Mouse (Mus musculus) stomach, embryonic 15.5 days (tissue): ENCODE data around the gene Rtraf. TPM values are rescaled to one million over a fixed set of nuclear protein-coding genes. Genes with fewer than 3 reads are reported as not detected.

Source experiments
- ATAC-seq: fragments of 200-750 bp; cut with Nextera tagmentation; 2 replicates; pipeline ENCODE4 v1.8.0; 2017; ENCODE audit warnings: low read depth, moderate number of reproducible peaks, moderate TSS enrichment; ENCODE audit not compliant: insufficient read depth, low FRiP score
- H3K27ac ChIP-seq: fragments of 300-500 bp; sonication (generic); 2 replicates; pipeline ENCODE4 v1.5.1; 2015; ENCODE audit warnings: mild to moderate bottlenecking, inconsistent platforms
- H3K27me3 ChIP-seq: fragments of 300-500 bp; sonication (generic); replicated peaks from 2 replicates; pipeline ENCODE4 v1.6.1; 2015; ENCODE audit warnings: inconsistent platforms
- H3K36me3 ChIP-seq: fragments of 300-500 bp; sonication (generic); 2 replicates; pipeline ENCODE4 v1.6.1; 2015; ENCODE audit warnings: inconsistent platforms
- H3K4me1 ChIP-seq: fragments of 300-500 bp; sonication (generic); 2 replicates; pipeline ENCODE4 v1.6.1; 2015; ENCODE audit warnings: inconsistent platforms
- H3K4me2 ChIP-seq: fragments of 300-500 bp; sonication (generic); 2 replicates; pipeline ENCODE4 v1.6.1; 2015; ENCODE audit warnings: mild to moderate bottlenecking, inconsistent platforms
- H3K4me3 ChIP-seq: fragments of 300-500 bp; sonication (generic); replicated peaks from 2 replicates; pipeline ENCODE4 v1.5.1; 2015; ENCODE audit warnings: inconsistent platforms
- H3K9ac ChIP-seq: fragments of 300-500 bp; sonication (generic); 2 replicates; pipeline ENCODE4 v1.6.1; 2015; ENCODE audit warnings: inconsistent platforms
- H3K9me3 ChIP-seq: fragments of 300-500 bp; sonication (generic); 2 replicates; pipeline ENCODE4 v1.6.1; 2016; ENCODE audit warnings: inconsistent platforms
- WGBS: fragments of 180-500 bp; shearing (Covaris S2); methylation state at CpG from one replicate; pipeline ENCODE4 v1.1.7; 2015; 5-methylcytosine and 5-hydroxymethylcytosine counted together
- polyA plus RNA-seq: library from polyadenylated mRNA; unstranded; fragments of >200 nt; fragmentation: Nextera tagmentation; extraction: Ambion mirVana; gene quantifications from 2 replicates; pipeline ENCODE4 v1.2.1, GENCODE M21; 2015

Rtraf gene
- polyA plus RNA-seq, 1 experiment from 2014 or later, result 186 TPM

DNA sequence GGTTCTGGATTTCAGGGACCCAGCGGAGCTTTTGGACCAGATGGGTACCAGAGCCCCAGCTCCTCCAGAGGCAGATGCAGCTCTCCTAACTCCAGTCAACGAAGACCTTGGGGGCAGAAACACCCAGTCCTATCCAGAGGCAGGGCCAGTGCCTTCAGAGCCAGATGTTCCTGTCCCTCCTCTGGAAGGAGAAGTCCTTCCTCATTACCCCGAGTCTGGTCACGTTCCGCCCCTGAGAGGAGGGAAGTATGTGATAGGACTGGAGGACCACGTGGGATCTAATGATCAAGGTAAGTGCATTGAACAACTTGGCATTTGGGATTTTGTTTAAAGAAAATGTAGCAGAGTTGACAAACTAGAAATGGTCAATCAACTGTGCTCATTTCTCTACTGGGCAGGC is 55.0 kb downstream of the Rtraf start:
- H3K27ac ChIP-seq, result no peak overlapping the region
- peaks cover 11% of the 10 kb centered on the region; the same call in 1 of the 2 replicates for H3K4me1 ChIP-seq
- H3K4me3 ChIP-seq, result no peak overlapping the region
- no peak for ATAC-seq
- H3K9me3 ChIP-seq, result no peaks in the 10 kb centered on the region
- no peak overlapping the region for H3K4me2 ChIP-seq
- H3K36me3 ChIP-seq, result no peaks in the 10 kb centered on the region
- H3K27me3 ChIP-seq, result no peaks in the 10 kb centered on the region
- H3K9ac ChIP-seq, result no peak overlapping the region
- 90% methylated on average over 6 of the region's 6 CpGs for WGBS

DNA sequence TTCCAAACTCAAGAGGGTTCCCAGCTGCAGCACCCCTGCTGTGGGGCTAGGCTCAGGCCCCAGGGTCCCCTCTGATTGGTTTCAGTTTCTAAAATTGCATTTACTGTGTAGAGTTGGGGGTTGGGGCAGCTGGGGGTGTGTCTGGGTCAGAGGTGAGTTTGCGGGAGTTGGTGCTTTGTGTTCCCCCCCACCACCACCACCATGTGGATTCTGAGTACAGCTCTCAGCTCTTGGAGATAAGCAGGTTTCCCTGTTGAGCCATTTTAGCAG is 57.3 kb downstream of the Rtraf start:
- Histone ChIP-seq H3K4me3 (no peak overlapping the region), H3K36me3 (no peaks in the 10 kb centered on the region), H3K27me3 (no peaks in the 10 kb centered on the region), H3K27ac (no peak overlapping the region), H3K4me1 (peaks cover 13% of the 10 kb centered on the region; the same call in 1 of the 2 replicates), H3K9me3 (no peaks in the 10 kb centered on the region), H3K4me2 (no peak overlapping the region), H3K9ac (no peak overlapping the region)
- 30% methylated on average over 1 of the region's 1 CpGs for WGBS
- ATAC-seq, result peak; percentile 51; the same call in 1 of the 2 replicates

DNA sequence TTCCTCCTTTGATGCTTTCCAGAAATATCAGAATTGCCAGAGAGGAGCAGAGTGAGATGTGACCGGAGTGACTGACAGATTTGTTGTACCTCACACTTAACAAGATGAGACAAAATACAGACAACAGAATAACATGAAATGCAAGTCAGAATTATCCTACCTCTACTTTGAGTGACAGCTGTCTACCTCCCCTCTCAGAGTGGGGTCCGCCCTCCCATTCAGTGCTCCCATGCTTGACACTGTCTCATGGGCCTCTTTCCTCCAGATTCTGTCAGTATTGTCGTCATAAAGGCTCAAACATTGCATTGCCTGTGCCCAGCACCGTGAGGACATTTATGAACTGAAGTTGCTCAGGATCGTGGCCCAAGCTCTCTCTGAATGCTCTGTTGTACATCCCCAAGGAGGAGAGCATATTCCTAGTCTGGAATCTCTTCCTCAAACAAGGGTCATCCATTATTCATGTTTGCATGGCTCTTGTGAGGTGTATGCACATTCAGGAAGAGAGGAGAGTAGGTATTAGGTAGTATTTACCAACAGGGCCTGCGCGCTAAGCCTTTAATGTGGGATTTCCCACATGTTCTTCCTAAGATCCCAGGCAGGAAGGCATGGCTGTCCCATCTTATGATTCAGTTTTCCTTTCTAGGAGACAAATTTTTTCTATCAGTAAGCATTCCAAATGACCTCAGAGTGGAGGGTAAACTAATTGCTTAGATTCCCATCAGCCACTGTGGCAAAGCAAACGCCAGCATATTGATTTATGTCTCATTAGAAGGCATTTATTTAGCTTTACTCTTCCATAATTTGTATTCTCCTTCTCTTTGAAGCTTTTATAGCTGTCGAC is 57.9 kb downstream of the Rtraf start:
- Histone ChIP-seq H3K4me2 (no peak overlapping the region), H3K9me3 (no peaks in the 10 kb centered on the region), H3K4me3 (no peak overlapping the region), H3K27me3 (no peaks in the 10 kb centered on the region), H3K36me3 (no peaks in the 10 kb centered on the region), H3K27ac (no peak overlapping the region), H3K4me1 (peaks cover 10% of the 10 kb centered on the region; the same call in 1 of the 2 replicates), H3K9ac (no peak overlapping the region)
- WGBS, result 54% methylated on average over 9 of the region's 9 CpGs
- no peak for ATAC-seq

GRCm38 (mm10) chr14:19764331-19764730 is 59.3 kb downstream of the Rtraf start:
- Histone ChIP-seq H3K27ac (no peak overlapping the region), H3K9me3 (no peaks in the 10 kb centered on the region), H3K4me3 (no peak overlapping the region), H3K4me2 (no peak overlapping the region), H3K4me1 (peaks cover 7% of the 10 kb centered on the region; the same call in 1 of the 2 replicates), H3K27me3 (no peaks in the 10 kb centered on the region), H3K9ac (no peak overlapping the region), H3K36me3 (no peaks in the 10 kb centered on the region)
- WGBS, result 67% methylated on average over 8 of the region's 8 CpGs
- no peak for ATAC-seq

GRCm38 (mm10) chr14:19763527-19763926 is 60.1 kb downstream of the Rtraf start:
- WGBS, result 43% methylated on average over 8 of the region's 8 CpGs
- Histone ChIP-seq H3K9me3 (no peaks in the 10 kb centered on the region), H3K27ac (no peak overlapping the region), H3K27me3 (no peaks in the 10 kb centered on the region), H3K4me2 (no peak overlapping the region), H3K4me3 (no peak overlapping the region), H3K4me1 (peaks cover 7% of the 10 kb centered on the region; the same call in 1 of the 2 replicates), H3K36me3 (no peaks in the 10 kb centered on the region), H3K9ac (no peak overlapping the region)
- no peak for ATAC-seq

DNA sequence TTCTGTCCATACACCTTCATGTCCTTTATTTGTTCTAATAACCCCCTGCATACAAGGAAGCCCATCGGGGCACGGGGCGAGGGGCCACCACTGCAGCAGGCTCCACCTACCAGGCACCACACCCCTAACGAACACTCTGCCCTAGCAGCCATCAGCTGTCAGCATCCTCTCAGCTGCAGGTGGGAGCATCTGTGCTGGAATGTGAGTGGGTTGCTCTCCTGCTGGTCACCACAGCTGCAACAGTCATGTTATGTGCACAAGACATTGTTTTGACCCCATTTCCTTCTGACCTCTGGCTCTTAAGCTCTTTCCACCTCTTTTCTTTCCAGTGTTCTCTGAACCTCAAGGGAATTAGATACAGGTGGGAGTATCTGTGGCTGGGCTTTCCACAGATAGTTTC is 61.6 kb downstream of the Rtraf start:
- 44% methylated on average over 4 of the region's 4 CpGs for WGBS
- no peaks in the 10 kb centered on the region for H3K9me3 ChIP-seq

More for the DNA sequence above, 61.6 kb downstream of the Rtraf start:
- Histone ChIP-seq H3K4me2 (no peak overlapping the region), H3K36me3 (no peaks in the 10 kb centered on the region), H3K4me3 (no peak overlapping the region), H3K27me3 (no peaks in the 10 kb centered on the region), H3K9ac (no peak overlapping the region), H3K27ac (no peak overlapping the region), H3K4me1 (peaks cover 7% of the 10 kb centered on the region; the same call in 1 of the 2 replicates)
- ATAC-seq, result no peak

Other genes starting within 250 kb of the Rtraf start
- gene Gm2237, start 238.7 kb downstream of the Rtraf start, polyA plus RNA-seq, result 1.9 and 2.3 TPM in 2 replicates
- not detected in 2 replicates for gene Gm5458, start 221.2 kb downstream of the Rtraf start, polyA plus RNA-seq
- 73.8 and 75.1 TPM in 2 replicates for gene Nid2, start 72.6 kb downstream of the Rtraf start, polyA plus RNA-seq
- 45.5 and 46.0 TPM in 2 replicates for gene Gng2, start 153.8 kb upstream of the Rtraf start, polyA plus RNA-seq